Mouse (Mus musculus) CH12.LX (cell line): ENCODE measurements around the gene Mrpl55. TPM values are rescaled to one million over a fixed set of nuclear protein-coding genes. Genes with fewer than 3 reads are reported as not detected.

Experiments used
- DNase-seq: peaks from one replicate; pipeline ENCODE4 v3.0.0-alpha.2; 2013; ENCODE audit errors: extremely low read depth
- H3K27ac ChIP-seq: 2 replicates; pipeline ENCODE4 v1.5.1; 2012; ENCODE audit warnings: low read depth, mild to moderate bottlenecking, control low read depth, moderate library complexity; ENCODE audit not compliant: insufficient read depth
- H3K27me3 ChIP-seq: replicated peaks from 2 replicates; pipeline ENCODE3; 2012; ENCODE audit warnings: inconsistent platforms
- H3K36me3 ChIP-seq, 2 experiments: replicated peaks in 1 of 2; 2 replicates each; pipeline versions ENCODE3 to v1.6.1; 2012; ENCODE audit warnings: inconsistent platforms in 1 of 2, low read length in 1 of 2, mild to moderate bottlenecking in 1 of 2, mixed read lengths in 1 of 2, moderate library complexity in 1 of 2; ENCODE audit not compliant: control insufficient read depth in 1 of 2, insufficient read depth in 1 of 2
- H3K4me1 ChIP-seq, 2 experiments: 2 replicates each; pipeline ENCODE4 v1.6.1; 2012; ENCODE audit warnings: inconsistent platforms in 1 of 2, moderate library complexity in 1 of 2; ENCODE audit not compliant: insufficient read depth in 2 of 2, control insufficient read depth in 1 of 2
- H3K4me2 ChIP-seq: 2 replicates; pipeline ENCODE4 v1.6.1; 2012; ENCODE audit warnings: low read depth, mild to moderate bottlenecking, control low read depth; ENCODE audit not compliant: poor library complexity, insufficient read depth, severe bottlenecking
- H3K4me3 ChIP-seq, 3 experiments: fragments of 150-350 bp in 1 of 3; sonication (generic) in 1 of 3; replicated peaks in 1 of 3; 2 replicates each; pipeline versions ENCODE3 to v1.5.1; 2011 to 2012; ENCODE audit warnings: low read depth in 2 of 3, low read length in 2 of 3, mild to moderate bottlenecking in 2 of 3, moderate library complexity in 2 of 3, control low read depth in 1 of 3, improper control_type of control experiment in 1 of 3, inconsistent platforms in 1 of 3, mixed read lengths in 1 of 3; ENCODE audit not compliant: poor library complexity in 1 of 3
- H3K79me2 ChIP-seq: replicated peaks from 2 replicates; pipeline ENCODE4 v1.6.1; 2012; ENCODE audit warnings: mild to moderate bottlenecking, moderate library complexity; ENCODE audit not compliant: control insufficient read depth, poor library complexity, insufficient read depth, severe bottlenecking; ENCODE audit errors: extremely low read depth
- H3K9ac ChIP-seq: 2 replicates; pipeline ENCODE4 v1.6.1; 2012; ENCODE audit warnings: low read depth, mild to moderate bottlenecking, control low read depth, moderate library complexity; ENCODE audit not compliant: insufficient read depth
- H3K9me3 ChIP-seq: replicated peaks from 2 replicates; pipeline ENCODE3; 2012; ENCODE audit warnings: low read length, inconsistent platforms, mixed read lengths
- BHLHE40 ChIP-seq: IDR thresholded peaks from 2 replicates; pipeline ENCODE4 v1.6.1; 2011; ENCODE audit warnings: mild to moderate bottlenecking, low read depth, low read length, improper control_type of control experiment
- CHD1 ChIP-seq: IDR thresholded peaks from 2 replicates; pipeline ENCODE4 v1.6.1; 2012; ENCODE audit warnings: low read depth, low read length, improper control_type of control experiment, inconsistent platforms
- CTCF ChIP-seq, 2 experiments: IDR thresholded peaks in 1 of 2; conservative IDR thresholded peaks in 1 of 2; 2 replicates each; pipeline ENCODE4 v1.5.1; 2011 to 2012; ENCODE audit warnings: low read depth in 2 of 2, low read length in 2 of 2, improper control_type of control experiment in 1 of 2, inconsistent platforms in 1 of 2, mild to moderate bottlenecking in 1 of 2, moderate library complexity in 1 of 2
- E2F4 ChIP-seq: IDR thresholded peaks from 2 replicates; pipeline ENCODE4 v1.6.1; 2011; ENCODE audit warnings: low read depth, low read length, improper control_type of control experiment; ENCODE audit not compliant: insufficient replicate concordance
- EP300 ChIP-seq: IDR thresholded peaks from 2 replicates; pipeline ENCODE4 v1.6.1; 2011; ENCODE audit warnings: low read length, improper control_type of control experiment
- HCFC1 ChIP-seq: IDR thresholded peaks from 2 replicates; pipeline ENCODE4 v1.6.1; 2012; ENCODE audit warnings: low read depth, mild to moderate bottlenecking, inconsistent platforms, low read length, improper control_type of control experiment
- IRF4 ChIP-seq: IDR thresholded peaks from 2 replicates; pipeline ENCODE4 v1.6.1; 2014; ENCODE audit warnings: low read depth, mild to moderate bottlenecking, inconsistent platforms, low read length, improper control_type of control experiment
- KAT2A ChIP-seq: IDR thresholded peaks from 2 replicates; pipeline ENCODE4 v1.6.1; 2012; ENCODE audit warnings: low read length, improper control_type of control experiment, inconsistent platforms; ENCODE audit not compliant: insufficient replicate concordance
- MAFK ChIP-seq: IDR thresholded peaks from 2 replicates; pipeline ENCODE4 v1.6.1; 2011; ENCODE audit warnings: low read length, improper control_type of control experiment; ENCODE audit not compliant: insufficient replicate concordance
- MAX ChIP-seq: IDR thresholded peaks from 2 replicates; pipeline ENCODE4 v1.6.1; 2011; ENCODE audit warnings: low read length, improper control_type of control experiment
- MXI1 ChIP-seq: IDR thresholded peaks from 2 replicates; pipeline ENCODE4 v1.6.1; 2011; ENCODE audit warnings: mild to moderate bottlenecking, low read depth, low read length, improper control_type of control experiment
- RAD21 ChIP-seq: IDR thresholded peaks from 2 replicates; pipeline ENCODE4 v1.6.1; 2011; ENCODE audit warnings: low read depth, mild to moderate bottlenecking, low read length, improper control_type of control experiment, moderate library complexity
- SIN3A ChIP-seq: IDR thresholded peaks from 2 replicates; pipeline ENCODE4 v1.6.1; 2012; ENCODE audit warnings: low read length, improper control_type of control experiment, inconsistent platforms
- SMC3 ChIP-seq: IDR thresholded peaks from 2 replicates; pipeline ENCODE4 v1.6.1; 2011; ENCODE audit warnings: low read depth, low read length, improper control_type of control experiment
- UBTF ChIP-seq: IDR thresholded peaks from 2 replicates; pipeline ENCODE4 v1.6.1; 2012; ENCODE audit warnings: low read depth, mild to moderate bottlenecking, inconsistent platforms, low read length, improper control_type of control experiment, moderate library complexity
- ZC3H11A ChIP-seq: IDR thresholded peaks from 2 replicates; pipeline ENCODE4 v1.6.1; 2012; ENCODE audit warnings: low read depth, mild to moderate bottlenecking, inconsistent platforms, low read length, improper control_type of control experiment
- dilution Hi-C: fragments of 300-500 bp; cut with MboI; formaldehyde crosslinking; loops from 2 replicates; pipeline ENCODE4 v1.14.3; 2020; ENCODE audit warnings: low sequenced_read_pairs; ENCODE audit not compliant: extremely low pct_unique_long_range_greater_than_20kb, extremely low pct_ligation_motif_present
- in situ Hi-C: fragments of 300-500 bp; cut with MboI; formaldehyde crosslinking; loops from 3 replicates; pipeline ENCODE4 v1.14.3; 2019; ENCODE audit warnings: low sequenced_read_pairs, low pct_ligation_motif_present, low pct_unique_long_range_greater_than_20kb, mixed read lengths
- polyA plus RNA-seq: library from polyadenylated mRNA; unstranded; fragments of >175 nt; gene quantifications from 2 replicates; pipeline ENCODE4 v1.2.1, GENCODE M21; 2012; ENCODE audit warnings: low read depth; ENCODE audit not compliant: insufficient read length
- total RNA-seq, 2 experiments: library from RNA; depleted of rRNA; stranded (reverse); fragments of 300-350 nt in 1 of 2; fragments of >200 nt in 1 of 2; gene quantifications; 2 replicates each; pipeline ENCODE4 v1.2.3; 2012 to 2014

The Mrpl55 gene
- total and polyA plus RNA-seq, 3 experiments: 74.4 to 92.9 (median 88.2) TPM

DNA sequence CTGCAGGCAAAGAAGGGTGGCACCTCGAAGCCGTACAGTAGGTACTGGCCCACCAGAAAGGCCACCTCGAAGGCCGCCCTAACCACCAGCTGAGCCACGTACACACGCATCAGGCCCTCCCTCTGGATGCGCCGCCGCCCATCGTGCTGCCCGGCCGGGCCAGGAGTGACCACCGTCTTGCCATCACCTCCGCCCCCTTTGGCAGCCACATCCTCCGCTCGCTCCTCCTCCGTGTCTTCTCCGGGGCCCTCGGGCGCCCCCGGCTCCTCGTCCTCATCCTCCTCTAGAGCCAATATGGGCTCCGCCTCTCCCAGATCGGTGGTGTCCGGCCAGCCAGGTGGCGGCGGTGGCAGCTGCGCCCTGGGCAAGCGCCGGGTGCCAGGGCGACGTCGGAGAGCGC is 25.4 kb upstream of the Mrpl55 start:
- Histone ChIP-seq H3K9me3 (no peaks in the 10 kb centered on the region), H3K4me1 (peaks cover 14 to 41% of the 10 kb centered on the region in 2 experiments), H3K4me3 (no peak overlapping the region), H3K4me2 (no peak overlapping the region), H3K9ac (no peak overlapping the region), H3K27ac (no peak overlapping the region), H3K27me3 (peaks cover 2% of the 10 kb centered on the region), H3K79me2 (no peaks in the 10 kb centered on the region), H3K36me3 (peaks cover 0 to 6% of the 10 kb centered on the region in 2 experiments)
- dilution Hi-C loops: no loop called here
- DNase-seq: no peak
- in situ Hi-C loops: no loop called here
- no peak for TF ChIP-seq MAFK
- TF ChIP-seq EP300: no peak
- no peak for TF ChIP-seq SIN3A
- no peak for TF ChIP-seq IRF4
- no peak for TF ChIP-seq E2F4

GRCm38 (mm10) chr11:59182864-59183331 is 19.4 kb upstream of the Mrpl55 start, which contains the start of gene Gjc2:
TSS of gene Gjc2 (minus strand) at chr11:59183213.
- Histone ChIP-seq H3K36me3 (peaks cover 34 to 66% of the 10 kb centered on the region in 2 experiments), H3K4me1 (peaks cover 0 to 20% of the 10 kb centered on the region in 2 experiments; a peak in 2 of 4 replicates), H3K9ac (no peak within 1 kb of the TSS), H3K27ac (no peak within 1 kb of the TSS), H3K4me3 (no peak within 1 kb of the TSS), H3K27me3 (no peaks in the 10 kb centered on the region), H3K9me3 (no peaks in the 10 kb centered on the region), H3K79me2 (no peaks in the 10 kb centered on the region), H3K4me2 (no peak within 1 kb of the TSS)
- DNase-seq: no peak
- TF ChIP-seq MAX: no peak
- TF ChIP-seq CHD1: no peak
- TF ChIP-seq RAD21: no peak
- TF ChIP-seq BHLHE40: no peak
- no peak for TF ChIP-seq HCFC1
- TF ChIP-seq MXI1: no peak
- TF ChIP-seq UBTF: no peak
- in situ Hi-C loops: no loop called here
- dilution Hi-C loops: no loop called here

- H3K36me3 ChIP-seq: peaks cover 34 to 74% of the 10 kb centered on the region in 2 experiments
- no peak overlapping the region for H3K4me2 ChIP-seq
- H3K9ac ChIP-seq: no peak overlapping the region
- no peak overlapping the region for H3K27ac ChIP-seq
- peak; percentile 58 for DNase-seq
- dilution Hi-C loops: no loop called here
- no peak overlapping the region for H3K4me3 ChIP-seq
- TF ChIP-seq ZC3H11A (peak; percentile 10; the same call in 1 of the 2 replicates), SMC3 (peak; percentile 95), KAT2A (no peak), RAD21 (peak; percentile 69), CTCF (conservative IDR thresholded peaks at IDR 0.05 in 1 of 2, IDR thresholded peaks at IDR 0.05 in 1 of 2; ENCODE audit: low read depth in 2 of 2, low read length in 2 of 2) (peak; percentile 66 to 87)
- TF ChIP-seq, all 38 proteins: peak for 4
- no peaks in the 10 kb centered on the region for H3K9me3 ChIP-seq
- H3K27me3 ChIP-seq: no peaks in the 10 kb centered on the region
- peaks cover 0 to 22% of the 10 kb centered on the region in 2 experiments; a peak in 2 of 4 replicates for H3K4me1 ChIP-seq
- in situ Hi-C loops: no loop called here
- H3K79me2 ChIP-seq: no peaks in the 10 kb centered on the region
These were observed 18.5 kb upstream of the Mrpl55 start for GRCm38 (mm10) chr11:59183821-59184220.
